Mouse (Mus musculus): ENCODE measurements around the gene Gm13030.

- no peak for TF ChIP-seq GATA1 (IDR thresholded peaks at IDR 0.05; ENCODE audit: borderline replicate concordance, low read length)
- no peak for TF ChIP-seq FLI1 (IDR thresholded peaks at IDR 0.05; ENCODE audit: low read length)
Observed at GRCm38 (mm10) chr4:138889635-138890034, 15.9 kb upstream of the Gm13030 start.
